Mouse (Mus musculus) ovary, adult 18-20 months (tissue): ENCODE results near the gene Rnf10.

Experiments
- DNase-seq: peaks from one replicate; pipeline ENCODE4 v3.0.0; 2022; ENCODE audit warnings: low spot score, mixed read lengths

Gene Rnf10

GRCm38 (mm10) chr5:115193669-115194625, 78.8 kb downstream of the Rnf10 start, which contains the start of gene Cabp1:
Gene Cabp1, minus strand, starts transcription at chr5:115194381.
- no peak for DNase-seq

DNA sequence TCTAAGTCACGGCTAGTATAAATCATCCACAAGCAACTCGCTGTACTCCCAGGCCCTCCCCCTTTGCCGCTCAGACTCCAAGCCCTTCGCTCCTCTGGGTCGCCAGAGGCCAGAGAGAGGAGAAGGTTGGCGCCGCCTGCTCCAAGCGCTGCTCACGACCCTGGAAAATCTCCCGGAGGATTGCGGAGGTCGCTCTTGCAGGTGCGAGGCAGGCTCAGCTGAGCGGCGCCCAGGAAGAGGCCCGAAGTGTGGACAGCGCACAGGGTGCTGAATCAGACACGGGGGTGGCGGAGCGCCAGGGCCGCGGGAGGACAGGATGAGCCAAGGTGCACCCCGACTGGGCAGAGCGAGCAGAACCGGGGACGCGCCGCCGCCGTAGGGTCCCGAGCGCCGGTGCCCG, 79.5 kb downstream of the Rnf10 start:
- DNase-seq, result peak; percentile 48

- no peak for DNase-seq
These were observed 79.9 kb downstream of the Rnf10 start for GRCm38 (mm10) chr5:115192828-115193195.

- DNase-seq, result no peak
These were observed 80.5 kb downstream of the Rnf10 start for GRCm38 (mm10) chr5:115191880-115192827.
